Mouse (Mus musculus) ES-Bruce4 (cell line): ENCODE results near the gene Rapgef4. TPM values are rescaled to one million over a fixed set of nuclear protein-coding genes. Genes with fewer than 3 reads are reported as not detected.

ENCODE experiments used
- H3K27ac ChIP-seq: 2 replicates; pipeline ENCODE4 v1.5.1; 2012; ENCODE audit warnings: low read length, inconsistent platforms; ENCODE audit not compliant: insufficient read depth
- H3K27me3 ChIP-seq: 2 replicates; pipeline ENCODE4 v1.6.1; 2012; ENCODE audit warnings: mild to moderate bottlenecking, low read length, inconsistent platforms; ENCODE audit not compliant: control insufficient read depth, poor library complexity, insufficient read depth, severe bottlenecking
- H3K36me3 ChIP-seq: 2 replicates; pipeline ENCODE4 v1.6.1; 2012; ENCODE audit warnings: inconsistent platforms, mild to moderate bottlenecking, low read length, moderate library complexity; ENCODE audit not compliant: control insufficient read depth, poor library complexity, insufficient read depth, severe bottlenecking
- H3K4me1 ChIP-seq: one replicate; pipeline ENCODE4 v1.8.1; 2011; ENCODE audit warnings: low read length; ENCODE audit not compliant: control insufficient read depth, insufficient read depth
- H3K4me3 ChIP-seq: 2 replicates; pipeline ENCODE4 v1.5.1; 2011; ENCODE audit warnings: low read depth, mild to moderate bottlenecking, low read length
- H3K9ac ChIP-seq: 2 replicates; pipeline ENCODE4 v1.6.1; 2012; ENCODE audit warnings: low read depth, mild to moderate bottlenecking, inconsistent platforms; ENCODE audit not compliant: poor library complexity, severe bottlenecking
- H3K9me3 ChIP-seq: replicated peaks from 2 replicates; pipeline ENCODE4 v1.6.1; 2012; ENCODE audit warnings: mild to moderate bottlenecking, low read length, inconsistent platforms; ENCODE audit not compliant: control insufficient read depth, poor library complexity, insufficient read depth, severe bottlenecking
- CTCF ChIP-seq: IDR thresholded peaks from one replicate; pipeline ENCODE4 v1.8.1; 2011; ENCODE audit warnings: low read depth, low read length
- EP300 ChIP-seq: IDR thresholded peaks from 2 replicates; pipeline ENCODE4 v1.6.1; 2011; ENCODE audit warnings: low read depth, low read length; ENCODE audit not compliant: insufficient read depth
- POLR2A ChIP-seq: IDR thresholded peaks from one replicate; pipeline ENCODE4 v1.8.1; 2011; ENCODE audit warnings: low read length; ENCODE audit not compliant: insufficient read depth
- polyA plus RNA-seq: library from polyadenylated mRNA; stranded (reverse); fragments of >200 nt; gene quantifications from 2 replicates; pipeline ENCODE4 v1.2.4, GENCODE M21; 2011; ENCODE audit warnings: low read depth; ENCODE audit not compliant: missing spikeins, insufficient read depth, insufficient read length

The Rapgef4 gene
- polyA plus RNA-seq, 1 experiment = not detected

DNA sequence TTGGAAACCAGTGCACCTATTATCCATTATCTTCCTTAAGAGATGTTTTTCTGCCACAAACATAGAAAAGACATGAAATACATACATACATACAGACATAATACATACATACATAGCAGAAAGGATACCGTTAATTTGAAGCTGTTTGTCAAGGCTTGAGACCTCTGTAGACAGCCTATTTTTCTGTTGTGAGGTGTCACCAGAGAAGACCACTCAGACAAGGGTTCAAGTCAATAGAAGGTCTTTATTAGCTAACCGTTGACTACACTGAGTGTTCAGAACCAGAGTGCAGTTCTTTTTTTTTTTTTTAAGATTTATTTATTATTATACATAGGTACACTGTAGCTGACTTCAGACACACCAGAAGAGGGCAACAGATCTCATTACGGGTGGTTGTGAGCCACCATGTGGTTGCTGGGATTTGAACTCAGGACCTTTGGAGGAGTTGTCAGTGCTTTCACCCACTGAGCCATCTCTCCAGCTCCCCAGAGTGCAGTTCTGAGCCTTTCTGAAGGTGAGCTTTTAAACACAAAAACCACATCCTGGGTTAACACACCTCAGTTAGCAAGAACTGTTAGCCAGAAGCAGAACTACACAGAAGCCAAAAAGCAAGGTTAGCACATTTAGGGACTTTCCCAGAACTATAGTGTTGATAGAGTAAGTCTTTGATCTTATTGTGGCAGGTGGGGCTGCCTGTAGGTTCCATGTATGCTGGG, 39.9 kb upstream of the Rapgef4 start:
- Histone ChIP-seq H3K9ac (no peak overlapping the region), H3K36me3 (no peaks in the 10 kb centered on the region), H3K4me1 (no peaks in the 10 kb centered on the region), H3K27ac (no peak overlapping the region), H3K27me3 (no peaks in the 10 kb centered on the region), H3K9me3 (peaks cover 27% of the 10 kb centered on the region), H3K4me3 (no peak overlapping the region)
- no peak for TF ChIP-seq EP300
- no peak for TF ChIP-seq CTCF
- no peak for TF ChIP-seq POLR2A

DNA sequence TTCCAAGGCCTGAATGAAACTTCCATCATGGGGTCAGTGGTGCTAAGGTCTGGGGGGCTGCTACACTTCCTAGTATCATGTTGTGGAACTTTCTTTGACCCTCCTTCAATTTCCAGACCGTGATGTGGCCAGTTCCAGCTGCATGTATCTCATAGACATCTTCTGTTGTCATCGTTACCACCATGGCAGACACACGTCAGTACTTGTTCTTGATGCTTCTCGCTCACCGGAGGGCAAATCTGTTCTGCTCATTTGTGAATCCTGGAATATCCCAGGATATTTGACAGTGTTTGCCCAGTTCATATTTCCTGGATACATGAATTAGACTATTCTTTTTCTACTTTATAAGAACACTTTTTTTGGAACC, 39.3 kb upstream of the Rapgef4 start:
- Histone ChIP-seq H3K27ac (no peak overlapping the region), H3K4me3 (no peak overlapping the region), H3K27me3 (no peaks in the 10 kb centered on the region), H3K9ac (no peak overlapping the region), H3K4me1 (no peaks in the 10 kb centered on the region), H3K9me3 (peaks cover 27% of the 10 kb centered on the region), H3K36me3 (no peaks in the 10 kb centered on the region)
- TF ChIP-seq POLR2A (no peak), CTCF (no peak), EP300 (no peak)

DNA sequence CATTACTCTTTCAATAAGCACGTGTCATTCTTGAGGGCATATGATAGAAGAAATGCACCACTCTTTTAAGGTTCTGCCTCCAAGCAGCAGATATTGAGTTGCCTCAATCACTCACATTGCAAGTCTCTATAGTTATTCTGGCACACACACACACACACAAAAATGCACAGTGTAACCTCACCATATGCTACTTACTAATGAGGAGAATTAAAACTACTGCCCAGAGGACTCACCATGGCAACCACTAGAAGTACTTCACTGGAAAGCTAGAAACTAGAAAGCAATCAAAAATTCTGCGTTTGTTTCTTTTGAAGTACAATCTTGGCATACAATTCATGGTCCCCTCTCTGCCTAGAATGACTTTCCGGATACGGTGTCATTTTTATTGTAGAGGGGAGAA, 29.8 kb upstream of the Rapgef4 start:
- Histone ChIP-seq H3K27me3 (no peaks in the 10 kb centered on the region; the same call in 1 of the 2 replicates), H3K9me3 (peaks cover 15% of the 10 kb centered on the region), H3K4me1 (no peaks in the 10 kb centered on the region), H3K9ac (no peak overlapping the region), H3K27ac (no peak overlapping the region), H3K4me3 (no peak overlapping the region), H3K36me3 (no peaks in the 10 kb centered on the region)
- TF ChIP-seq CTCF = no peak
- TF ChIP-seq POLR2A = no peak
- no peak for TF ChIP-seq EP300

DNA sequence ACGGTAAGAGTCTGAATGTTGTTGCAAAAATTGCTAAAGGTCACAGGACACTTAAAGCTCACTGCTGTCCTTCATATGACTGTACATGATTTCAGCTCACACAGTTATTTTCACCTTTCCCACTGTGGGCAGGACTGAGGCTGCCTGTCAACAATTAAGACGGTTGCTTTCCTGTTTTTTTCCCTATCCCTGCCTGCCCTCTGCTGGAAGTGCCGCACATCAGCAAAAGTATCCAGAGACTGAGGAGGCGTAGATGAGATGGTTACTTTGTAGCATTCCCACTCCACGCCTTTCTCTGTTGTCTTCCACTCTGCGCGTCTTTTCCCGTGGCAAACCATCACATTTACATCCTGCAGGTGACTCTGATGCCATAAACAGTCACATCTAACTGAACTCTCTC, 25.4 kb upstream of the Rapgef4 start:
- Histone ChIP-seq H3K27me3 (no peaks in the 10 kb centered on the region; the same call in 1 of the 2 replicates), H3K27ac (no peak overlapping the region), H3K4me1 (no peaks in the 10 kb centered on the region), H3K9me3 (no peaks in the 10 kb centered on the region; the same call in 1 of the 2 replicates), H3K36me3 (no peaks in the 10 kb centered on the region), H3K9ac (no peak overlapping the region), H3K4me3 (no peak overlapping the region)
- peak; percentile 84 for TF ChIP-seq CTCF
- TF ChIP-seq EP300 = no peak

DNA sequence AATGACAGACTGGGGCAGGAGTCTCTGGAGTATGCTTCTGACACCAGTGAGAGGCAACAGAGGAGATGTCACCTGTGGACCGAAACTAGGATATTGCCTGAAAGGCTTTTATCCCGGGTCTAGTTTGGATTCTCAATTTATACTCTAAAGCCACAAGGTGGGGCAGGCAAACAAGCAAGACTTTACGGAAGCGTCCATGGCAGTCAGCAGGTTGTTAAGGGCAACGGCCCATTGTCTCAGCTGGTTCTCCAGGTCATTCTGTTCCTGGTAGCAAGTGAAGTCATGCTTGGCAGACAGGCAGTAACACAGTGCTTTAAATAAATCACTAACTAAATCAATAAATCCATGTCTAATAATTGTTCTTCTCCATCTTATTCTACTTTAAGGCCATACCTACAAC, 24.6 kb upstream of the Rapgef4 start:
- no peak overlapping the region for H3K9ac ChIP-seq
- H3K27me3 ChIP-seq = no peaks in the 10 kb centered on the region; the same call in 1 of the 2 replicates
- no peaks in the 10 kb centered on the region for H3K9me3 ChIP-seq
- TF ChIP-seq POLR2A = no peak
- no peak for TF ChIP-seq CTCF
- no peak overlapping the region for H3K27ac ChIP-seq
- H3K4me3 ChIP-seq = no peak overlapping the region
- no peaks in the 10 kb centered on the region for H3K36me3 ChIP-seq
- no peaks in the 10 kb centered on the region for H3K4me1 ChIP-seq

DNA sequence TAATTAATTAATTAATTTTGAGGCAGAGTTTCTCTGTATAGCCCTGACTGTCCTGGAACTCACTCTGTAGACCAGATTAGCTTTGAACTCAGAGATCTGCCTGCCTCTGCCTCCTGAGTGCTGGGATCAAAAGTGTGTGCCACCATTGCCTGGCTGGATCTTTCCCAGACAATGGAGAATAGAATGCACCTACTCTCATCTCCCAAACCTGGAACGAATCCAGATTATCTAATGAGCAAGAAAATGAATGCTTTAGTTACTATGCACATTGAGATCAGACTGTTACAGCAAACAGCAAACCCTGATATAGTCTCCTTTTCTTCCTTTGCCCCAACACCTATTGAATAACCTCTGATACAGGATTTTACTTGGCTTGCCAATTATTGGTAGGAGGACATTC, 23.1 kb upstream of the Rapgef4 start:
- no peak overlapping the region for H3K27ac ChIP-seq
- no peak overlapping the region for H3K4me3 ChIP-seq
- H3K9me3 ChIP-seq = no peaks in the 10 kb centered on the region
- no peak overlapping the region for H3K9ac ChIP-seq
- no peaks in the 10 kb centered on the region for H3K4me1 ChIP-seq
- H3K36me3 ChIP-seq = no peaks in the 10 kb centered on the region
- TF ChIP-seq EP300 (no peak), CTCF (no peak), POLR2A (no peak)
- no peaks in the 10 kb centered on the region for H3K27me3 ChIP-seq
